Mouse (Mus musculus): Measurements from ENCODE around the gene Rfxap. TPM values are rescaled to one million over a fixed set of nuclear protein-coding genes. Genes with fewer than 3 reads are reported as not detected.

The Rfxap gene
- total and polyA plus RNA-seq, 3 experiments, result 43.0 to 76.0 TPM; not detected in 1

GRCm38 (mm10) chr3:54753411-54753810 lies 54.2 kb downstream of the Rfxap start:
- no peaks in the 10 kb centered on the region for H3K4me1 ChIP-seq (ENCODE audit: control insufficient read depth in 1 of 2, insufficient read depth in 2 of 2, low read length in 2 of 2)
- H3K4me3 ChIP-seq (ENCODE audit: control insufficient read depth in 1 of 2, insufficient read depth in 1 of 2, low read depth in 2 of 2, low read length in 2 of 2), result no peak overlapping the region

More at GRCm38 (mm10) chr3:54753411-54753810, 54.2 kb downstream of the Rfxap start:
- Histone ChIP-seq H3K27me3 (ENCODE audit: control insufficient read depth in 1 of 2, insufficient read depth in 2 of 2, low read length in 2 of 2) (no peaks in the 10 kb centered on the region), H3K36me3 (ENCODE audit: control insufficient read depth in 1 of 2, insufficient read depth in 2 of 2, low read length in 2 of 2) (peaks cover 0 to 13% of the 10 kb centered on the region in 2 experiments; a peak in 2 of 4 replicates), H3K79me2 (ENCODE audit: control insufficient read depth, insufficient read depth, low read length, poor library complexity) (no peaks in the 10 kb centered on the region), H3K27ac (ENCODE audit: control insufficient read depth, low read depth, low read length) (no peak overlapping the region), H3K9me3 (replicated peaks; ENCODE audit: insufficient read depth, low read length) (no peaks in the 10 kb centered on the region), H3K9ac (ENCODE audit: control insufficient read depth, low read depth, low read length, poor library complexity, severe bottlenecking) (no peak overlapping the region)
- no peak for DNase-seq (ENCODE audit: low read depth, low spot score)
- TF ChIP-seq GABPA (IDR thresholded peaks at IDR 0.05; ENCODE audit: low read depth, low read length) (no peak), NELFE (IDR thresholded peaks at IDR 0.05; ENCODE audit: low read depth, low read length) (no peak), SMC3 (IDR thresholded peaks at IDR 0.05; ENCODE audit: low read depth, low read length) (no peak), RAD21 (IDR thresholded peaks at IDR 0.05; ENCODE audit: low read depth, low read length) (no peak), CTCF (IDR thresholded peaks at IDR 0.05 in 2 of 3, conservative IDR thresholded peaks at IDR 0.05 in 1 of 3; ENCODE audit: control insufficient read depth in 1 of 3, insufficient read depth in 1 of 3, low read depth in 2 of 3, low read length in 3 of 3, poor library complexity in 1 of 3, severe bottlenecking in 1 of 3) (no peak), MEF2A (IDR thresholded peaks at IDR 0.05; ENCODE audit: extremely low read depth, insufficient replicate concordance, low read depth, low read length, poor library complexity, severe bottlenecking) (no peak), E2F4 (IDR thresholded peaks at IDR 0.05; ENCODE audit: borderline replicate concordance, low read depth, low read length) (no peak), SIN3A (IDR thresholded peaks at IDR 0.05; ENCODE audit: low read length) (no peak), UBTF (IDR thresholded peaks at IDR 0.05; ENCODE audit: borderline replicate concordance, insufficient read depth, low read depth, low read length) (no peak), HCFC1 (IDR thresholded peaks at IDR 0.05; ENCODE audit: low read depth, low read length) (no peak), POLR2A (IDR thresholded peaks at IDR 0.05; ENCODE audit: control insufficient read depth in 1 of 2, insufficient read depth in 1 of 2, low read depth in 1 of 2, low read length in 2 of 2, poor library complexity in 1 of 2) (no peak), MYB (IDR thresholded peaks at IDR 0.05; ENCODE audit: low read depth, low read length) (no peak), ETS1 (IDR thresholded peaks at IDR 0.05; ENCODE audit: low read depth, low read length) (no peak), TAL1 (IDR thresholded peaks at IDR 0.05; ENCODE audit: low read length) (no peak), USF2 (IDR thresholded peaks at IDR 0.05; ENCODE audit: borderline replicate concordance in 1 of 2, insufficient read depth in 1 of 2, low read depth in 1 of 2, low read length in 2 of 2) (no peak), ZNF384 (IDR thresholded peaks at IDR 0.05; ENCODE audit: low read depth, low read length) (no peak), BHLHE40 (IDR thresholded peaks at IDR 0.05; ENCODE audit: borderline replicate concordance, low read depth, low read length) (no peak), ZC3H11A (IDR thresholded peaks at IDR 0.05; ENCODE audit: low read depth, low read length) (no peak)

Other genes with a start within 250 kb of the Rfxap start
- 31.6 and 34.8 TPM in 2 replicates for gene Supt20, start 115.0 kb downstream of the Rfxap start, total RNA-seq (2012; rRNA removed)
- gene Supt20, start 115.0 kb downstream of the Rfxap start, polyA plus RNA-seq (2012; ENCODE audit: insufficient read depth in 1 of 2, insufficient read length in 2 of 2, low read depth in 1 of 2, low replicate concordance in 2 of 2, missing spikeins in 1 of 2), result 10 to 100 TPM in 1 of 2 experiments, not detected in 1; 66.6 TPM
- not detected in 2 replicates for gene Gm21958, start 93.4 kb downstream of the Rfxap start, total RNA-seq (2012; rRNA removed)
- gene Gm21958, start 93.4 kb downstream of the Rfxap start, polyA plus RNA-seq (2012; ENCODE audit: insufficient read depth in 1 of 2, insufficient read length in 2 of 2, low read depth in 1 of 2, low replicate concordance in 2 of 2, missing spikeins in 1 of 2), result under 1 TPM in 1 of 2 experiments, not detected in 1; 0.45 TPM
- 227 and 231 TPM in 2 replicates for gene Exosc8, start 72.4 kb downstream of the Rfxap start, total RNA-seq (2012; rRNA removed)
- 100 to 1,000 TPM in 1 of 2 experiments, not detected in 1; 361 TPM for gene Exosc8, start 72.4 kb downstream of the Rfxap start, polyA plus RNA-seq (2012; ENCODE audit: insufficient read depth in 1 of 2, insufficient read length in 2 of 2, low read depth in 1 of 2, low replicate concordance in 2 of 2, missing spikeins in 1 of 2)
- 42.8 and 44.0 TPM in 2 replicates for gene Alg5, start 72.3 kb downstream of the Rfxap start, total RNA-seq (2012; rRNA removed)
- 10 to 100 TPM in 1 of 2 experiments, not detected in 1; 34.8 TPM for gene Alg5, start 72.3 kb downstream of the Rfxap start, polyA plus RNA-seq (2012; ENCODE audit: insufficient read depth in 1 of 2, insufficient read length in 2 of 2, low read depth in 1 of 2, low replicate concordance in 2 of 2, missing spikeins in 1 of 2)
- 0.07 TPM in 1 of 2 replicates, not detected in the other for gene Smad9, start 52.2 kb downstream of the Rfxap start, total RNA-seq (2012; rRNA removed)
- gene Smad9, start 52.2 kb downstream of the Rfxap start, polyA plus RNA-seq (2012; ENCODE audit: insufficient read depth in 1 of 2, insufficient read length in 2 of 2, low read depth in 1 of 2, low replicate concordance in 2 of 2, missing spikeins in 1 of 2), result under 1 TPM in 1 of 2 experiments, not detected in 1; 0.01 TPM
- not detected in 2 replicates for gene Sertm1, start 108.1 kb upstream of the Rfxap start, total RNA-seq (2012; rRNA removed)
- not detected for gene Sertm1, start 108.1 kb upstream of the Rfxap start, polyA plus RNA-seq (2012; ENCODE audit: insufficient read depth in 1 of 2, insufficient read length in 2 of 2, low read depth in 1 of 2, low replicate concordance in 2 of 2, missing spikeins in 1 of 2)
- gene Ccna1, start 247.7 kb upstream of the Rfxap start, total RNA-seq (2012; rRNA removed), result not detected in 2 replicates
- not detected for gene Ccna1, start 247.7 kb upstream of the Rfxap start, polyA plus RNA-seq (2012; ENCODE audit: insufficient read depth in 1 of 2, insufficient read length in 2 of 2, low read depth in 1 of 2, low replicate concordance in 2 of 2, missing spikeins in 1 of 2)